Mouse (Mus musculus) brain, embryonic 18.5 days (tissue): ENCODE results near the gene Rp9.

Experiments
- DNase-seq: peaks from one replicate; pipeline ENCODE4 v3.0.0-alpha.2; 2012; ENCODE audit warnings: low read depth, low spot score

The Rp9 gene

DNA sequence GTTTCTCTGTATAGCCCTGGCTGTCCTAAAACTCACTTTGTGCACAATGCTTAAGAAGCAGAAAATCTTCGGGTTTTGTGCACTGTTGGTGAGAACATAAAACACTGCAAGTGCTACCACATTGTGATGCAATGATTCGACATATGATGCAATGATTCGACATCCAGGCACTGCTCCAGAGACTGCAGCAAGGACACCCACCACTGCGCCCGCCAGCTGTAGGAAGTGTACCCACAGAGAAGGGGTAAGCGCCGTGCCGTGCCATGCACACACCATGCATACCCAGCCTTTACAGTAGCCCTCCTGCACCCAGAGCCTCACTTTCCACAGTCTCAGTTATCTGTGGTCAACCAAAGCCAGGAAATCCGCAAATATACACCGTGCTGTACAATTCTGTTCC lies 102.9 kb downstream of the Rp9 start:
- DNase-seq = no peak

- no peak for DNase-seq
These were observed 103.3 kb downstream of the Rp9 start for GRCm38 (mm10) chr9:22366221-22366620.
